Mouse (Mus musculus): ENCODE data around the gene C8g. TPM values are rescaled to one million over a fixed set of nuclear protein-coding genes. Genes with fewer than 3 reads are reported as not detected.

The C8g gene
- total RNA-seq, 2 experiments from 2014 or later = 1.1 to 2.3 TPM

DNA sequence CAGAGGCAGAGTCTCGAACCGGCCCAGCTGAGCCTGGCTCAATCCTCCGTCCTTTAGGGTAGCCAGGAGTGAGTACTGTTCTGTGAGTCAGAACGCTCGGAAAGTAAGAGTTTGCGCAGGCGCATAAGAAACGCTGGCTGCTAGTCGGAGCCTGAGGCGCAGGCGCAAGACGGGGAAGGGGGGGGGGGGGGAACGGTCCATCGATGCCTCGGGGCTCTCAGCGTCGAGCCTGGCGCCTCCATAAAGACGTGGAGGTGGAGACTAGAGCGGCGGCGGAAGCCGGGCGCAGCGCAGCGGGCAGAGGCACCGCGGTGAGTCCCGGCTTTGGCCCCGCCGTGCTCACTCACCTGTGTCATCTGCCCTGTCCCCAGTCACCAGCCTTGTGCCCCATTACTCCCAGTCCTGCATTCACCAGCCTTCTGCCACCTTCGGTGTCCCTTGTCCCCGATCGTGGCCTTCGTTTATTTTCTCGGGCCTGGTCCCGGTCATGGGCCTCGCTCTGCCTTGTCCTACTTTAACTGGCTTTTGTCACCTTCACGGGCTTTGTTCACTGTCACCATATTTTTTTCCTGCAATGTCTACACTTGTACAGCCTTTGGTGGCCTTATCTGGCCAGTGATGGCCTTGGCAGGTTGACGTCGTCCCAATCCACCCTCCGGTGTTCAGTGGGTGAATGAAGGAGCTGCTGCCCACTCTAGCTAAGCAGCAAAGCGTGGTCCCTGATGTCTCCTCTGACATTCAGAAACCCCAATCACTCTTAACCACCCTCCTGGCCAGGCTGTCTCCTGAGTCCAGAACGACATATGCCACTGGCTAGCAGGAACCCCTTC lies 728 bp downstream of the C8g start, which contains the start of gene Fbxw5:
Gene Fbxw5 (plus strand): TSS at position 175 of the 830 bp plus-strand sequence.
- peak; percentile 83 to 93 for DNase-seq

DNA sequence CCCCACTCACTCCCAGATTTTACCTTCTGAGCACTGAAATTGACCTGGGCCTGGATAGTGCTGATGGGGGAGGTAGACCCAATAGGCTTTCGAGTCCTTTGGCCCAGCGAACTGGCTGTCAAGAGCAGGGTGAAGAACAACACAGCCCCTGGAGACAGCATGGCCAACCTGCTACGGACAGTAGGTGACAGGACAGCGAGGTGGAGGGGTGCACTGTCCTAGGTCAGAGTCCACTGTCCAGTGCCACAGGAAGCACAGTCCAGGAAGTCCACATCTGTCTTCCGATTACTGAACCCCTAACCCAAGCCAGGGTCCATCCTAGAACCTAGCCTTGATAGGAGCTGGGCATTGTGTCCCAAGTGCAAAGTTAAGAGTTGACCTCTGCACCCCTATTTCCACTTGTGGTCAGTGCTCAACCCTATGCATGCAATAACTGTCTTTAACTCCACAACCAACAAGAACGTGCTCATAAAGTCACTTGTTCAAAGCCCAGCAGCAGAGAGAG lies 1.4 kb downstream of the C8g start:
- DNase-seq = peak in 1 of 2 experiments; percentile 24

DNA sequence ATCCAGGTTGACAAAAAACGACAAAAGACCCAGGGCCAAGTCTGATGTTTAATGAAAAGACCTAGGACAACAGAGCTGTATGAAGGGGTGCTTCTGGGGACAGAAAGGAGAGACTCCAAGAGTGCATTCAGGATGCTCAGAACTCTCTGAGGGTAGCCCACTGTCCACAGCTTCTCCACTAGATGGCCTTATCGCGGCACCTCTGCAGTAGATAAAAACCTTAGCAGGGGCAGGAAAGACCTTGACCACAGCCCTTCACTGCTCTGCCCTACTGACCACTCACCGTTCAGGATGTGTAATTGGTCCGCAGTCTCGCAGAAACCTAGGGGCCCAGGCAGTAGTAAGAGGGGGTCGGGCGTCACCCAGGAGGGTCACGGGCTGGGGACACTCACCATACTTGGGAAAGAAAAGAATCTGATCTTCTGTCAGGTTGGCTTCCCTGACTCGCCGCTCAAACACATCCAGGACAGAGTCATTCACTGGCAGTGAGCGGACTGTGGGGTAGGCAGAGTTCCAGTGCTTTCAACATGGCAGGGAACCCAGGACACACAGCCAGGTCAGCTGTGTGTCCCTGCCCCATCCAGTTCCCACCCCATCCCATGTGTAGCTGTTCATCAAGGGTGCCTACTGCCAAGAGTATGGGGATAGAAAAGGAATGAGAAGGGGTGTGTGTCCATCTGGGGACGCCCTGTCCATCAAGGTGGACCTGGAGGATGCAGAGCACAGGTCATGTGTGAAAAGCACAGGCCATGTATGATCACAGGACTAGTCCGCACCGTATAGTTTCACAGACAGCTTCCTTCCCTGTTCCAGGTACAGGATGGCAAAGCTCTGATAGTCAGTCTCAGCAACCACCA lies 2.7 kb downstream of the C8g start:
- peak in 1 of 2 experiments; percentile 26 for DNase-seq

DNA sequence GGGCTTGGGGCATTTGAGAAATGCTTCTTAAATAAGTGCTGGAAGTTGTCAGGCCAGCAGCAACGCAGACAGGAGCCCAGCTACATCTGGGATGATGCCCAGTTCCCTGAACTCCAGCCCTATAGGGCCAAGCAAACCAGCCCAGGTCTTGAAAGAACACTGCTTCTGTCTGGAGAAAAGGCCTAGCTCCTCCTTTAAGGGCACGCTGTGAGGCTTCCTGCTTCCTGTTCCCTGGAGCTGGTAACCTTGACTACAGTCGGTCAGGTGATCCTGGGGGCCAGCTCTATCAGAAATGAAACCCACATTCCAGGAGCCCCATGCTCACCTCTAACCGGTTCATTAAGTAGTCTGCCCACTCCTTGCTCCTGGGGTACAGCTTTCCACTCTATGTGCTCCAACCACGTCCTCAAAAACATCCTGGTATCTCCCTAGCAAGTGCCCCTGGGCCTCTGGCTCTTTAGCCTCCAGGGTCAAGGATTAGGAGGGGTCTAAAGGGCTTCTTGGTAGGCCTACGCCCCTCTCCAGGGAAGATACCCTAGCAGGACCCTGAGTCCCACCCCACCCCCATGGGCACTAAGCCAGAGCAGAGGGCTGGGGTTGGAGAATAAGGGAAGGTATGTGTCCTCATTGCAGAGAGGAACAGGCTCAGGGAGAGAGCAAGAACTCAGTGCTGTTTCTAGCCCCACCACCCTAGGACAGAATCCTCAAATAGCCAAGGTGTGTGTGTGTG lies 3.5 kb downstream of the C8g start:
- no peak for DNase-seq

DNA sequence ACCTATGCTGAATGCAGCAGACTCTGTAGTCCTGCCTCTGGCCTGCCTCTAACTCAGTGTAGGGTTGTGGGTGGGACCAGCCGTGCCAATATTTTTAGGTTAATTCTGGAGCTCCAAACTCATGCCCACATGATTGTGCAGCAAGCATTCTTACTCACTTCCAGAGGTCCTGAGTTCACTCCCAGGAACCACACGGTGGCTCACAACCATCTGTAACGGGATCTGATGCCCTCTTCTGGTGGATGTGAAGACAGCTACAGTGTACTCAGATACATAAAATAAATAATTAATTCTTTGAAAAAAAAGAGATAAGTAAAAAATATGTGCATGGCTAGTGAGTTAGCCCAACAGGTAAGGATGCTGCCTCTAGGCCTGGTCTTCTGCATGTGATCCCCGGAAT lies 5.1 kb downstream of the C8g start:
- no peak for DNase-seq

DNA sequence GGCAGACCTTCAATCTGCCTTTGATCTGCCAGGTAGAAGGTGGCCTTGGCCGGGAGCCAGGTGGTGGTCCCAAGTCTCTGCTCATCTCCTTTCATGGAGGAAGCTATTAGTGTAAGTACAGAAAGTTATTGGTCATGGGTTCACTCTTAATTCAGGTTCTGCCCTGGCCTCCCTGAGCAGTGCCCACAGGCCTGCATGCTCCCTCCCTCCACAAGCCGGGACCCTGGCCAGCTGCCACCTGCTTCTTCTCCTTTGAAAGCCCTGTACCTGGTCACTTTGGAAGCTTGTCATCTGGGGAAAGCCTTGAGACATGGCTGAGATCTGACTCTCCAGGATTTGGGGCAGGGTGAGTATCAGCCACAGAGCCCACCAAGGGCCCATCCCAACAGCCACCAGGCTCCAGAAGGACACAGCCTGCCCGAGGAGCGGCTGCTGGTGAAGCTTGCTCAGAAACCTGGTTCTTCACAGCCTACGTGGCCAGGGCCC lies 8.0 kb downstream of the C8g start, which contains the start of gene Lcn12:
Gene Lcn12 (minus strand): TSS at position 436 of the 486 bp plus-strand sequence.
- DNase-seq = no peak

DNA sequence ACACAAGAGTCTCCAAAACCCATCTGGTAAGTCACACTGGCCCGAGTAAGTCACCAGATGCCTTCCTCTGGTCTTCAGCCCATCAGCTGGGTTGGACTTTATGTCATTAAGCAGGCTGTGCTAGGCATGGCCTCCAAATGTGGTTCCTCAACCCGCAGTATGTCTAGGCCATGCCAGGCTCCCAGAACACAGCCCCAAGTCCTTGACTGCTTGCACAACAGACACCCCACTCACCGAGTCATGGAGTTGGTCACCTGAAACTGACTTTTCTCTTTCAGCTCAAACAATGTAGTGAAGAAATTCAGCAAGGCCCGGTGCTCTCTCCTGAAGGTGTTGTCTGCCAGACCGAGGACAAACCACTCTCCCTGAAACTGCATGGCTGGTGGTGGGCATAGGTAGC lies 8.5 kb downstream of the C8g start:
- DNase-seq = no peak

DNA sequence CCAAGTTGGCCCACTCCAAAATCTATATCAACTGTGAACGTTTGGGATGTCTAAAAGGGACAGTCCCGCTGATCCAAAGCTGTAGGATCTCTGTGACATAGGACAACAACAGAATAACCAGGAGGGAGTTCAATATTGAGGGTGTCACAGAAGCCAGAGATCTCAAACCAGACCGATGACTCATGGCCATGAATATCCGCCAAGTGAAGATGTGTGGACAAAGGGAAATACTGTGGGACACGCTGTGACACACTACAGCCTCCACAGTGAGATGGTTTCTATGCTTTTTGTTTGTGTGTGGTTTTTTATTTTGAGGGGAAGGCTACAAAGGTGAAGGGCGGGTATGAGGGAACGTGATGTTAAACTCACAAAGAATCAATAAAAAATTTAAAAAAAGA lies 12.8 kb downstream of the C8g start:
- no peak for DNase-seq

GRCm38 (mm10) chr2:25487965-25488670 lies 13.4 kb downstream of the C8g start:
- DNase-seq = no peak

DNA sequence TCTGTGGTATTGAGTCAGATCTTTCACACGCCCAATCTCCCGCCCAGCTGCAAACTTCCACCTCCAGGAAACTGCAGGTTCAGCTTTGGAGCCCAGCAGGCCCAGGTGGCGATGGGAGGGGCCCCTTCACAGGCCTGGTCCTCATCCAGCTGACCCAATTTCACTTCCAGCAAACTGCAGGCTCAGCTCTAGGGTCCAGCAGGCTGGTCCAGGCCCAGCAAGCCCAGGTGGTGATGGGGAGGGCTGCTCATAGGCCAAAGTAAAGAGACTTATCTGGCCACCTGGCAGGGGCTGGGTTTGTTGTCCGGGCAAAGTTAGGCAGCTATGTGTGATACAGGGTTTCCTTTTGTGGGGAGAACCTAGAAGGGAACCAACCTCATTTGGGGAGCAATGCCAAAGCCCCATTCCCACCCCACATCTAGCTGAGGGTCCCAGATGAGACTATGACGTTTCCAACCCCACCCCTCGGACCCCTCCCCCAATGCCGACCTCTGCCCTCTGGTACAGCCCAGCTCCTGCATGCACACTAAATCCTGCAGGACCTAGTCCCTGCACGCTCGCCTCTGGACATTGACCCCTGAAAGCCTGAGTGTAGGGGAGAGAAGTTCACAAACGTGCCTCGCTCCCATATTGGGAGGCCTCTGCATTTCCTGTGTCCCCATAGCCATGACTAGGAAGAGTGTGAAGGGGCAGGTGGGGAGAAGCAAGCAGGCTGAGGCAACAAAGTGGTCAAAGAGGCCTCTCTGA lies 16.4 kb downstream of the C8g start:
- no peak for DNase-seq

GRCm38 (mm10) chr2:25482969-25483368 lies 18.6 kb downstream of the C8g start:
- peak in 1 of 2 experiments; percentile 64 for DNase-seq

- no peak for DNase-seq
Measured at GRCm38 (mm10) chr2:25480541-25480940, 21.0 kb downstream of the C8g start.

DNA sequence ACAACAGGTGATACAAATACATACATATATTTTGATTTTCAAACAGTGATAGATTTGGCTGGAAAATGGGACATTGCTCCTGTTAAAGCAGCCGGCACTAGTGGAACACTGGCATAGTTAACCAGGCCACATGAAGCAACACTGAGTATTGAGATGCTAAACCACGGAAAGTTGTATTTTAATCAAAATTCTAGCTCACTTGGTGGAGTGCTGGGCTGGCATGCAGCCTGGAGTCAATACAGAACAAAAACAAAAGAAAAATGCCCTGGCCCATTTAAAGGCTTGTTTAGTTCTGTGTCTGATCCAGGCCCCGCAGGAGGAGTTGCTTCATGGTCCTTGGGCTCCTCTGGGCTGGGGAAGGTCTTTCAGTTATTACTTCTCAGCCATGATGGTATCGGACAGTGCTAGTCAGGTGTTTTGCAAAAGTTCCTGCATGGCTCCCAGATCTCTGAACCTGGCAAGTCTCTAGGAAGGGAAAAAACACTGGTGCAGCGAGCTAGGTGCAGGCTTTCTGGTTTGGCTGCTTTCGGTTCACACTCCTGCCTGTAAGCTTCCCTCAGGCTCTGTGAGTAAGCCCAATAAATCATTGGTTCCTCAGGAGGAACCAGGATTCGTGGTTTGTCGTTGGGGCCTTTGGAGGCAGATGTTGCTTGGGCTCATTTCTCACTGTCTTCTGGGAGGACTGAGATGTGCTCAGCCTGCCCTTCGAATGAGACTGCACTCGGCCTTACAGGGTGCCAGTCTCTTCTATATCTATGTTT lies 21.8 kb downstream of the C8g start:
- no peak for DNase-seq

DNA sequence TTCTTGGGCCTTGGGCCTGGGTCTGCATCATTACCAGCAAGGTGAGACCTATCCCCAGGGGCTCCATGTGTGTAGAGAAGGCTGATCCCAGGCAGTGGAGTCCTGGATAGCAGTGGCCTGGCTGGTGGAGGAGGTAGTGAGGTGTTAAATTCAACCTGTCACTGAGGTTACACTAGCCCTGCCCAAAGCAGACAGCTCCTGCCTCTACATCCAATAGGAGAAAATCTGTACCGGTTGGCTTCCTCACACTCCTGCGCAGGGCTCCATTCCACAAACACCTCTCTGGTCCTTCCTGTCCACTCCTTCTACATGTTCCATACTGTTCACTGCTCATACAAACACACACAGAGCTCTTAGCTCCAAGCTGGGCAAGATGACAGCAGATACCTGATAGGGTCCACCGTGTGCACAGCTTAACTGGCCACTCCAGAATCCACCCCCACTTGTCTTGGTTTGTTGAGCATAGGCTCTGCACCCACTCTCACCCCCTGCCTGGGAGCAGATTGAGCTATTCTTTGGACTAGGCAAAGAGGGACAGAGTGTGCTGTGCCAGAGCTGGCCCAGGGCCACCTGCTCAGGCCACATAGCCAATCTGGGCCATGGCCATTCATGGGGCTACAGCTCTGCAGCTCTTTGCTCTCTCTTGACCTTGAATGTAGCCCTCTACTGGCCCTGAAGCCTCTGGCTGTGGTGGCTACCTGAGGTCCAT lies 23.4 kb downstream of the C8g start:
- DNase-seq = peak; percentile 70 to 80

GRCm38 (mm10) chr2:25477541-25477940 lies 24.0 kb downstream of the C8g start:
- DNase-seq = no peak

DNA sequence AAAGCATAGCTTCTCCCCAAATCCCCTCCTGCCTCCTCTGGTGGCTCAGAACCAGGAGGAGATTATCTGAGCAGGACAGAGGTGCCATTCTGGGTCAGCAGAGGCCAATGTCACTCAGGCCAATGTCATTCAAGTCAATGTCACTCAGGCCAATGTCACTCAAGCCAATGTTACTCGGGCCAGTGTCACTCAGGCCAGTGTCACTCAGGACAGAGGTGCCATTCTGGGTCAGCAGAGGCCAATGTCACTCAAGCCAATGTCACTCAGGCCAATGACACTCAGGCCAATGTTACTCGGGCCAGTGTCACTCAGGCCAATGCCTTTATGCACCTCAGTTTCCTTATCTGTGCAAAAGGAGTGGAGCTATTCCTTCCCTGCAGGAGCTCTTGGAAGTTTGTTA lies 29.0 kb downstream of the C8g start:
- DNase-seq = no peak

- peak; percentile 50 to 69 for DNase-seq
Measured at GRCm38 (mm10) chr2:25469969-25470368, 31.6 kb downstream of the C8g start, which contains the start of gene Ptgds. TSS of gene Ptgds (minus strand) at chr2:25470046.

DNA sequence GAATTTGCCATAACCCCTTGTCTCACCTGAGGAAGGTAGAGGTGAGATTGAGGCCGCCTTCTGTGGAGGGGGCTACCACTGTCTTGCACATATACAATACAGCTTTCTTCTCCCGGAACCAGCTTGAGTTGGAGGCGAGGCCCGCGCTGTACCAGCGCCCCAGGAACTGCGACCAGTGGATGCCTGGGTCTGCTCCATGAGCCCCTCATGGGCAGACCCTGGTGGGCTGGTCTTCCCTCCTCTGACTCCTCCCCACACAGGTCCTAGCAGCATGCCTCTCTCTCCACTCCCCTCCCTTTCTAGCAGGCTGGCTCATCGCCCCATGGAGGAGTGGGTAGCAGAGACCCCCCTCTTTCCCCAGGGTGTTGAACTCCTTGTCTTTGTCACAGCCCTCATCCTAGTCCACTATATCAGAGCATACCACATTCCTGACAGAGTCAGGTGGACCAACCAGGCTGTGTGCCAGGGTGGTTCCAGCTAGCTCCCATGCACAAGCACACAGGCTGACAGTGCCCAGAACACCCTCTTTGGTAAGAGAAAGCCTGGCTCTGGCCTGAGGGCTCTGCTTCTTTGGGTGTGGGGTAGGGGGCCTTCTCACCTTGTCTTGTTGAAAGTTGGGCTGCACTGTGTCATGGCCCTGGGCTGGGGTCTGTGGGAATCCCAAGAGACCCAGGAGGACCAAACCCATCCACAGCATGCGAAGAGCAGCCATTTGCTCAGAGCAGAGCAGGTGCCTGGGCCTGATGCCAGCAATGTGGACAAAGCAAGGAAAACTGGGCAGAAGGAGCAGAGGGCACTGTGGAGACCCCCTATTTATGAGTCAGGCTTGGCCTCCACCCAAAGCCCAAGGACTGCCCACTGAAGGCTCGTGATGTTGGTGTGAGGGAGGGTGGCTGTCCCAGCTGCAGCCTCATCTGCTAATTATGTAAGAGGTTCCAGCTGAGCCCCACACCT lies 32.3 kb downstream of the C8g start:
- DNase-seq = peak; percentile 72 to 77

All from heart, adult 18-20 months (tissue).